Mouse (Mus musculus) CD4-positive helper T cell, adult 2 months (primary cell): ENCODE data around the gene Mob2.
A peak's percentile ranks its signal among the peaks of the same experiment; 100 is the strongest.

Source experiments
- DNase-seq: peaks from one replicate; pipeline ENCODE4 v3.0.0-alpha.2; 2012; ENCODE audit warnings: low read depth, missing footprints, low spot score

Mob2 gene

GRCm38 (mm10) chr7:142060931-142061565 is at the start of gene Mob2:
Mob2 (minus strand) TSS chr7:142061065.
- peak; percentile 91 for DNase-seq

- DNase-seq = no peak
Observed at GRCm38 (mm10) chr7:142104747-142105146, 43.9 kb upstream of the Mob2 start.

GRCm38 (mm10) chr7:142097776-142098175 is 36.9 kb upstream of the Mob2 start:
- peak; percentile 73 for DNase-seq

GRCm38 (mm10) chr7:142096701-142097100 is 35.8 kb upstream of the Mob2 start:
- DNase-seq = no peak

GRCm38 (mm10) chr7:142095183-142095931 is 34.5 kb upstream of the Mob2 start, which contains the start of gene Dusp8:
Dusp8 (minus strand) TSS chr7:142095843.
- peak; percentile 91 for DNase-seq

GRCm38 (mm10) chr7:142094301-142095143 is 33.7 kb upstream of the Mob2 start:
- DNase-seq = peak; percentile 51

- DNase-seq = no peak
Observed at GRCm38 (mm10) chr7:142093696-142094240, 32.9 kb upstream of the Mob2 start.

- no peak for DNase-seq
Observed at GRCm38 (mm10) chr7:142092991-142093390, 32.1 kb upstream of the Mob2 start.

GRCm38 (mm10) chr7:142091848-142092247 is 31.0 kb upstream of the Mob2 start:
- peak; percentile 20 for DNase-seq

- DNase-seq = no peak
Observed at GRCm38 (mm10) chr7:142089648-142090447, 29.0 kb upstream of the Mob2 start.

GRCm38 (mm10) chr7:142088886-142089285 is 28.0 kb upstream of the Mob2 start:
- no peak for DNase-seq

GRCm38 (mm10) chr7:142087069-142087652 is 26.3 kb upstream of the Mob2 start:
- DNase-seq = no peak

- no peak for DNase-seq
Observed at GRCm38 (mm10) chr7:142086159-142086905, 25.5 kb upstream of the Mob2 start.

- no peak for DNase-seq
Observed at GRCm38 (mm10) chr7:142084820-142085219, 24.0 kb upstream of the Mob2 start.

- DNase-seq = no peak
Observed at GRCm38 (mm10) chr7:142084395-142084794, 23.5 kb upstream of the Mob2 start.

- no peak for DNase-seq
Observed at GRCm38 (mm10) chr7:142083588-142084317, 22.9 kb upstream of the Mob2 start.

- no peak for DNase-seq
Observed at GRCm38 (mm10) chr7:142082607-142083006, 21.7 kb upstream of the Mob2 start.

GRCm38 (mm10) chr7:142082179-142082578 is 21.3 kb upstream of the Mob2 start:
- DNase-seq = no peak

- DNase-seq = no peak
Observed at GRCm38 (mm10) chr7:142081736-142082135, 20.9 kb upstream of the Mob2 start.
